Mouse (Mus musculus): Measurements from ENCODE around the gene Muc5b.

DNA sequence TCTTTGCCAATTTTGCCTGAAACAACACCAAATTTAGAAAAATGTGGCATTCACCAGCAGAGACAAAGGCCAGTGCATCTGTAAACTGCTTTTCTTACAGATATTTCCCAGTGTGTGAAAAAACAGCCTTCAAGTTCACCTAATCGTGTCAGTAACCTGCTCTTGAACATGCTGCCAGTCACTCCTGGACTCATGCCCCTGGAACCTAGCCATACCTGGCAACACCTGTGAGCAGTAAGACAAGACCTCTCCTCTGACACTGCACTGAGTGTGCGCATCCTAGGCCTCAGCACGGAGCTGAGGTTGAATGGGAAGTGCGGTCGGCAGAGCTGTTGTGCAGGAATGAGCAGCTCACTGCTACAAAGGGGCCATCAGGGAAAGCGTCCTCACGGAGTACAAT lies 53.3 kb downstream of the Muc5b start:
- TF ChIP-seq CTCF (conservative IDR thresholded peaks at IDR 0.05 in 1 of 2, IDR thresholded peaks at IDR 0.05 in 1 of 2; ENCODE audit: low read depth in 2 of 2, low read length in 2 of 2) (no peak), POLR2A (IDR thresholded peaks at IDR 0.05; ENCODE audit: low read depth, low read length) (no peak), PAX5 (IDR thresholded peaks at IDR 0.05; ENCODE audit: low read length) (no peak), ZNF384 (IDR thresholded peaks at IDR 0.05; ENCODE audit: low read depth, low read length) (no peak)

Measured in CH12.LX (cell line).